Mouse (Mus musculus): Measurements from ENCODE around the gene Pde4a.

DNA sequence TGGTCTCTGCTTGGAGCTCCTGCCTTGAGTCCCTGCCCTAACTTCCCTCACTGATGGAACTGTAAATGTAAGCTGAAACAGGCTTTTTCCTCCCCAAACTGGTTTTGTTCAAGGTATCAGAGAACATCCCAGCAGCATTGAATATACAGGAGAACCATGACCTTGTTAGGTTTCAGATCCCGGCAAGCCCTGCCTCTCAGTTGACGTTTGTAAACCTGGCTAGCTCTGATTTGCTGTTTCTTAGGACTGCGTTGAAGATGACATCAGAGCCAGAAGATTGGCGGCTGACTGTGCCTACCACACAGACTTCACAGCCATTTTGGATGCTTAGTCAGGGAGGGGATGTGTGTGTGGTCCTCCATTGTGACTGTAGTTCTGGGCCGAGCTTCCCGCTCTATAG is 58.4 kb downstream of the Pde4a start:
- TF ChIP-seq CTCF (IDR thresholded peaks at IDR 0.05; ENCODE audit: low read depth) (no peak), EP300 (optimal IDR thresholded peaks at IDR 0.05) (no peak)
